Mouse (Mus musculus): Measurements from ENCODE around the gene Reln.

DNA sequence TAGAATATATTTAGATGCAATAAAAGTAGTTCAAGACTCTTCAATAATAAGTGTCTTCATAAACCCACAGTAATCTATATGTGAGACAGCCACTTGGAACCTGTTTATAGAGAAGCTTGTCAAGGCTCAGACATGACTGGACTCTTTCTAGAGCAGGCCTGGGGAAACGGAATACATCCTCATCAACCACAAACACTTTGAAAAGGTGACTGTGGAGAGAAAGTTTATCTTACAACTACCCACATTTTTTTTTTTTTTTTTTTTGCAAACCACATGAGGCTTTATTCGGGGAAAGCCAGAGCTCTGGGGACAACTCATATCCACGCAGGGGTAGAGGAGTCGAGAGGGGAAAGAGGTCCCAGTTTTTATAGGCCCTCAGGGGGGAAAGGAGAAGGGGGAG is 36.6 kb downstream of the Reln start:
- TF ChIP-seq CTCF (IDR thresholded peaks at IDR 0.05), result no peak
- no peak for TF ChIP-seq EP300 (IDR thresholded peaks at IDR 0.05)
